In genomic region chr11:63213043-63213442, GRCm38 (mm10) we compare ENCODE assay signal across 9 mouse cellular contexts.
DNase-seq lines count a peak whose midpoint lies in the region; ATAC-seq and TF ChIP-seq lines count a peak whose summit lies in the region.
"Had no signal": no experiment of that assay in that cellular context is flagged by ENCODE, and none has a peak within 500 bp of the region (broad histone marks: within the 10 kb centered on the region; RNA-seq: fewer than 3 reads in every experiment).

No protein-coding gene starts in this region.

- H3K79me2 ChIP-seq in liver, adult 2 months (ENCODE audit: control insufficient read depth, insufficient read depth, low read length), result no peaks in the 10 kb centered on the region

- no peak overlapping the region for H3K27ac ChIP-seq in hindbrain, embryonic 11.5 days (ENCODE audit: low read depth, low read length)
- H3K27ac ChIP-seq in hindbrain, embryonic 13.5 days, result no peak overlapping the region
- no peak overlapping the region for H3K27ac ChIP-seq in kidney, embryonic 16.5 days (ENCODE audit: low read length)
- H3K27ac ChIP-seq in liver, adult 2 months (replicated peaks; ENCODE audit: insufficient read depth, low read depth, low read length), result no peak overlapping the region
- no peak overlapping the region for H3K27ac ChIP-seq in neural tube, embryonic 14.5 days (ENCODE audit: low read depth, low read length)
- H3K27ac ChIP-seq: neural tube, embryonic 12.5 days had no signal

- DNase-seq in hindbrain, embryonic 11.5 days (ENCODE audit: low spot score), result peak; percentile 89
- DNase-seq in cerebellum, adult 8-10 months, result peak; percentile 59
- peak; percentile 16 to 77 for DNase-seq in frontal cortex, postnatal 10 days (ENCODE audit: low spot score in 2 of 2)
- peak; percentile 17 for DNase-seq in liver, adult 2 months (ENCODE audit: extremely low read depth, low read depth, low spot score)
- peak; percentile 10 to 22 for DNase-seq in thymus, adult 18-20 months

- H3K9me3 ChIP-seq in hindbrain, embryonic 11.5 days (ENCODE audit: control insufficient read depth, low read length), result no peaks in the 10 kb centered on the region
- H3K9me3 ChIP-seq in hindbrain, embryonic 13.5 days, result no peaks in the 10 kb centered on the region
- no peaks in the 10 kb centered on the region for H3K9me3 ChIP-seq in kidney, embryonic 16.5 days (ENCODE audit: low read length)
- no peaks in the 10 kb centered on the region for H3K9me3 ChIP-seq in neural tube, embryonic 14.5 days (ENCODE audit: control insufficient read depth, low read length)
- H3K9me3 ChIP-seq: neural tube, embryonic 12.5 days had no signal

- no peaks in the 10 kb centered on the region for H3K27me3 ChIP-seq in hindbrain, embryonic 11.5 days (ENCODE audit: control insufficient read depth, insufficient read depth, low read length)
- H3K27me3 ChIP-seq in hindbrain, embryonic 13.5 days, result 0 out of 2 replicates have a peak, but pooled peaks cover 15% of the 10 kb centered on the region
- no peaks in the 10 kb centered on the region for H3K27me3 ChIP-seq in kidney, embryonic 16.5 days (ENCODE audit: insufficient read depth, low read length)
- H3K27me3 ChIP-seq in liver, adult 2 months (ENCODE audit: control insufficient read depth, insufficient read depth, low read length), result no peaks in the 10 kb centered on the region
- no peaks in the 10 kb centered on the region for H3K27me3 ChIP-seq in neural tube, embryonic 14.5 days (ENCODE audit: control insufficient read depth, insufficient read depth, low read length)
- H3K27me3 ChIP-seq: neural tube, embryonic 12.5 days had no signal

- no peak for TF ChIP-seq POLR2A in liver, adult 2 months (IDR thresholded peaks at IDR 0.05; ENCODE audit: extremely low read depth, insufficient read depth, low read length)

- H3K4me1 ChIP-seq in hindbrain, embryonic 11.5 days (replicated peaks; ENCODE audit: control insufficient read depth, insufficient read depth, low read length), result no peaks in the 10 kb centered on the region
- peaks cover 4% of the 10 kb centered on the region; the same call in 1 of the 2 replicates for H3K4me1 ChIP-seq in hindbrain, embryonic 13.5 days (replicated peaks)
- H3K4me1 ChIP-seq in kidney, embryonic 16.5 days (ENCODE audit: insufficient read depth, low read length), result no peaks in the 10 kb centered on the region
- no peaks in the 10 kb centered on the region for H3K4me1 ChIP-seq in liver, adult 2 months (ENCODE audit: control insufficient read depth, insufficient read depth, low read length)
- H3K4me1 ChIP-seq in neural tube, embryonic 14.5 days (ENCODE audit: control insufficient read depth, insufficient read depth, low read length), result no peaks in the 10 kb centered on the region
- H3K4me1 ChIP-seq: neural tube, embryonic 12.5 days had no signal

- no peak overlapping the region for H3K9ac ChIP-seq in hindbrain, embryonic 11.5 days (ENCODE audit: low read depth, low read length)
- H3K9ac ChIP-seq in hindbrain, embryonic 13.5 days, result no peak overlapping the region
- no peak overlapping the region for H3K9ac ChIP-seq in kidney, embryonic 16.5 days (replicated peaks; ENCODE audit: low read length)
- no peak overlapping the region for H3K9ac ChIP-seq in liver, adult 2 months (ENCODE audit: low read depth, low read length)
- H3K9ac ChIP-seq in neural tube, embryonic 14.5 days (replicated peaks; ENCODE audit: low read depth, low read length), result no peak overlapping the region
- H3K9ac ChIP-seq: neural tube, embryonic 12.5 days had no signal

- peak; percentile 96 for TF ChIP-seq CTCF in liver, adult 2 months (IDR thresholded peaks at IDR 0.05; ENCODE audit: low read depth, low read length)

- no peak for ATAC-seq in hindbrain, embryonic 11.5 days (ENCODE audit: low FRiP score)
- no peak for ATAC-seq in hindbrain, embryonic 13.5 days (ENCODE audit: low FRiP score)
- peak; percentile 63; the same call in 1 of the 2 replicates for ATAC-seq in kidney, embryonic 16.5 days (ENCODE audit: low FRiP score, low TSS enrichment)
- ATAC-seq in neural tube, embryonic 14.5 days (ENCODE audit: low read depth), result 0 out of 2 replicates have a peak, but pooled peaks have one; percentile 44

- H3K36me3 ChIP-seq in hindbrain, embryonic 11.5 days (ENCODE audit: control insufficient read depth, insufficient read depth, low read length), result no peaks in the 10 kb centered on the region
- no peaks in the 10 kb centered on the region for H3K36me3 ChIP-seq in hindbrain, embryonic 13.5 days
- no peaks in the 10 kb centered on the region for H3K36me3 ChIP-seq in kidney, embryonic 16.5 days (ENCODE audit: insufficient read depth, low read length)
- H3K36me3 ChIP-seq in liver, adult 2 months (ENCODE audit: control insufficient read depth, insufficient read depth, low read length), result no peaks in the 10 kb centered on the region
- H3K36me3 ChIP-seq in neural tube, embryonic 14.5 days (ENCODE audit: control insufficient read depth, insufficient read depth, low read length), result no peaks in the 10 kb centered on the region
- H3K36me3 ChIP-seq: neural tube, embryonic 12.5 days had no signal

- no peak overlapping the region for H3K4me3 ChIP-seq in hindbrain, embryonic 11.5 days (ENCODE audit: low read depth, low read length)
- no peak overlapping the region for H3K4me3 ChIP-seq in hindbrain, embryonic 13.5 days
- H3K4me3 ChIP-seq in kidney, embryonic 16.5 days (ENCODE audit: low read length), result no peak overlapping the region
- H3K4me3 ChIP-seq in liver, adult 2 months (ENCODE audit: insufficient read depth, low read depth, low read length), result no peak overlapping the region
- no peak overlapping the region for H3K4me3 ChIP-seq in neural tube, embryonic 14.5 days (ENCODE audit: low read depth, low read length)
- H3K4me3 ChIP-seq: neural tube, embryonic 12.5 days had no signal

- H3K4me2 ChIP-seq in hindbrain, embryonic 11.5 days (replicated peaks; ENCODE audit: low read depth, low read length), result no peak overlapping the region
- H3K4me2 ChIP-seq in hindbrain, embryonic 13.5 days, result no peak overlapping the region
- H3K4me2 ChIP-seq in kidney, embryonic 16.5 days (replicated peaks; ENCODE audit: low read depth, low read length), result no peak overlapping the region
- H3K4me2 ChIP-seq in neural tube, embryonic 14.5 days (ENCODE audit: low read depth, low read length), result no peak overlapping the region
- H3K4me2 ChIP-seq: neural tube, embryonic 12.5 days had no signal

- 15% methylated on average over 6 of the region's 6 CpGs for WGBS in hindbrain, embryonic 11.5 days
- WGBS in hindbrain, embryonic 13.5 days, result 14% methylated on average over 6 of the region's 6 CpGs
- 17% methylated on average over 6 of the region's 6 CpGs for WGBS in kidney, embryonic 16.5 days
- WGBS in liver, adult 2 months, result 16% methylated on average over 6 of the region's 6 CpGs
- WGBS in neural tube, embryonic 14.5 days, result 15% methylated on average over 6 of the region's 6 CpGs

Comparison
In these comparisons a context has a peak if more than half of its experiments do, and no peak if none do; other contexts are left out.
1. ATAC-seq: peak in kidney, embryonic 16.5 days (single experiment) and neural tube, embryonic 14.5 days (single experiment); none in hindbrain, embryonic 11.5 days (single experiment) and hindbrain, embryonic 13.5 days (single experiment).
2. DNase-seq: peak in every context shown above with its lines; median percentile 89 in hindbrain, embryonic 11.5 days; 59 in cerebellum, adult 8-10 months; 46 in frontal cortex, postnatal 10 days; 17 in liver, adult 2 months; 16 in thymus, adult 18-20 months.